Mouse (Mus musculus): Measurements from ENCODE around the gene Gm11627. TPM values are rescaled to one million over a fixed set of nuclear protein-coding genes. Genes with fewer than 3 reads are reported as not detected.
A peak's percentile ranks its signal among the peaks of the same experiment; 100 is the strongest.
"Not testable (repeated sequence)": the region's sequence is repeated elsewhere in the genome, so short reads cannot be mapped to it uniquely, and the experiment has no call there.

Gene Gm11627
- polyA plus RNA-seq, 1 experiment from 2014 or later, result 11.8 TPM

- ATAC-seq (ENCODE audit: insufficient number of reproducible peaks, insufficient read depth, low FRiP score, low TSS enrichment), result peak; percentile 97
- Histone ChIP-seq H3K27ac (peak within 1 kb of the TSS; percentile 94), H3K4me3 (peak within 1 kb of the TSS; percentile 98), H3K27me3 (no peaks in the 10 kb centered on the region), H3K4me1 (peaks cover 17% of the 10 kb centered on the region), H3K4me2 (replicated peaks) (peak within 1 kb of the TSS; percentile 76), H3K36me3 (no peaks in the 10 kb centered on the region), H3K9ac (peak within 1 kb of the TSS; percentile 98), H3K9me3 (no peaks in the 10 kb centered on the region)
- under 1% methylated on average over 47 of the region's 55 CpGs for WGBS
Measured at GRCm38 (mm10) chr11:102556031-102556715, 23.1 kb downstream of the Gm11627 start, which contains the start of gene Gpatch8. Gpatch8 (minus strand) TSS chr11:102556392.

- Histone ChIP-seq H3K9me3 (no peaks in the 10 kb centered on the region), H3K4me1 (peaks cover 17% of the 10 kb centered on the region), H3K4me3 (peak overlapping the region; percentile 98), H3K27ac (peak overlapping the region; percentile 94), H3K27me3 (no peaks in the 10 kb centered on the region), H3K9ac (peak overlapping the region; percentile 98), H3K4me2 (replicated peaks) (peak overlapping the region; percentile 76), H3K36me3 (no peaks in the 10 kb centered on the region)
- under 1% methylated on average over 39 of the region's 39 CpGs for WGBS
- peak; percentile 17; the same call in 1 of the 2 replicates for ATAC-seq (ENCODE audit: insufficient number of reproducible peaks, insufficient read depth, low FRiP score, low TSS enrichment)
Measured at GRCm38 (mm10) chr11:102555400-102556030, 23.7 kb downstream of the Gm11627 start.

- Histone ChIP-seq H3K9me3 (no peaks in the 10 kb centered on the region), H3K4me2 (replicated peaks) (no peak overlapping the region), H3K27ac (no peak overlapping the region), H3K27me3 (no peaks in the 10 kb centered on the region), H3K36me3 (0 out of 2 replicates have a peak, but pooled peaks cover 6% of the 10 kb centered on the region), H3K9ac (no peak overlapping the region), H3K4me1 (peaks cover 17% of the 10 kb centered on the region), H3K4me3 (no peak overlapping the region)
- ATAC-seq (ENCODE audit: insufficient number of reproducible peaks, insufficient read depth, low FRiP score, low TSS enrichment), result no peak
- 87% methylated on average over 3 of the region's 3 CpGs for WGBS
Measured at GRCm38 (mm10) chr11:102552051-102552450, 27.2 kb downstream of the Gm11627 start.

GRCm38 (mm10) chr11:102551176-102551575 lies 28.1 kb downstream of the Gm11627 start:
- Histone ChIP-seq H3K27ac (no peak overlapping the region), H3K27me3 (no peaks in the 10 kb centered on the region), H3K4me1 (peaks cover 12% of the 10 kb centered on the region), H3K4me2 (replicated peaks) (no peak overlapping the region), H3K9ac (no peak overlapping the region), H3K4me3 (no peak overlapping the region), H3K36me3 (0 out of 2 replicates have a peak, but pooled peaks cover 6% of the 10 kb centered on the region), H3K9me3 (no peaks in the 10 kb centered on the region)
- ATAC-seq (ENCODE audit: insufficient number of reproducible peaks, insufficient read depth, low FRiP score, low TSS enrichment), result no peak

- Histone ChIP-seq H3K4me1 (peaks cover 7% of the 10 kb centered on the region; the same call in 1 of the 2 replicates), H3K9ac (no peak overlapping the region), H3K27me3 (no peaks in the 10 kb centered on the region), H3K9me3 (no peaks in the 10 kb centered on the region), H3K27ac (no peak overlapping the region), H3K36me3 (peaks cover 4% of the 10 kb centered on the region; the same call in 1 of the 2 replicates), H3K4me3 (no peak overlapping the region), H3K4me2 (replicated peaks) (no peak overlapping the region)
- 92% methylated on average over 5 of the region's 5 CpGs for WGBS
- no peak for ATAC-seq (ENCODE audit: insufficient number of reproducible peaks, insufficient read depth, low FRiP score, low TSS enrichment)
Measured at GRCm38 (mm10) chr11:102541471-102541870, 37.8 kb downstream of the Gm11627 start.

GRCm38 (mm10) chr11:102540286-102540685 lies 39.0 kb downstream of the Gm11627 start:
- H3K27ac ChIP-seq; H3K27me3 ChIP-seq; H3K36me3 ChIP-seq; ATAC-seq (ENCODE audit: insufficient number of reproducible peaks, insufficient read depth, low FRiP score, low TSS enrichment); H3K9me3 ChIP-seq; H3K4me1 ChIP-seq; H3K9ac ChIP-seq; H3K4me3 ChIP-seq; H3K4me2 ChIP-seq (replicated peaks): not testable (repeated sequence)

GRCm38 (mm10) chr11:102539690-102540089 lies 39.6 kb downstream of the Gm11627 start:
- ATAC-seq (ENCODE audit: insufficient number of reproducible peaks, insufficient read depth, low FRiP score, low TSS enrichment), result no peak
- Histone ChIP-seq H3K27ac (no peak overlapping the region), H3K4me3 (no peak overlapping the region), H3K36me3 (peaks cover 4% of the 10 kb centered on the region; the same call in 1 of the 2 replicates), H3K9ac (no peak overlapping the region), H3K4me2 (replicated peaks) (no peak overlapping the region), H3K9me3 (no peaks in the 10 kb centered on the region), H3K4me1 (peaks cover 7% of the 10 kb centered on the region; the same call in 1 of the 2 replicates), H3K27me3 (no peaks in the 10 kb centered on the region)
- 48% methylated on average over 1 of the region's 1 CpGs for WGBS

GRCm38 (mm10) chr11:102536210-102536609 lies 43.1 kb downstream of the Gm11627 start:
- peaks cover 4% of the 10 kb centered on the region; the same call in 1 of the 2 replicates for H3K36me3 ChIP-seq
- H3K9me3 ChIP-seq, result no peaks in the 10 kb centered on the region
- 83% methylated on average over 3 of the region's 3 CpGs for WGBS
- no peak overlapping the region for H3K4me3 ChIP-seq
- no peak overlapping the region for H3K27ac ChIP-seq
- H3K4me2 ChIP-seq (replicated peaks), result no peak overlapping the region
- H3K4me1 ChIP-seq, result no peaks in the 10 kb centered on the region; the same call in 1 of the 2 replicates
- ATAC-seq (ENCODE audit: insufficient number of reproducible peaks, insufficient read depth, low FRiP score, low TSS enrichment), result no peak
- H3K9ac ChIP-seq, result no peak overlapping the region
- H3K27me3 ChIP-seq, result no peaks in the 10 kb centered on the region

- H3K27ac ChIP-seq, result no peak overlapping the region
- no peaks in the 10 kb centered on the region for H3K9me3 ChIP-seq
- no peak for ATAC-seq (ENCODE audit: insufficient number of reproducible peaks, insufficient read depth, low FRiP score, low TSS enrichment)
- no peak overlapping the region for H3K4me3 ChIP-seq
- H3K9ac ChIP-seq, result no peak overlapping the region
- peaks cover 2% of the 10 kb centered on the region; the same call in 1 of the 2 replicates for H3K36me3 ChIP-seq
- H3K27me3 ChIP-seq, result no peaks in the 10 kb centered on the region
- H3K4me2 ChIP-seq (replicated peaks), result no peak overlapping the region
- no peaks in the 10 kb centered on the region for H3K4me1 ChIP-seq
- 84% methylated on average over 2 of the region's 2 CpGs for WGBS
Measured at GRCm38 (mm10) chr11:102534078-102534477, 45.2 kb downstream of the Gm11627 start.

- 67% methylated on average over 5 of the region's 5 CpGs for WGBS
- Histone ChIP-seq H3K27me3 (no peaks in the 10 kb centered on the region), H3K4me1 (no peaks in the 10 kb centered on the region), H3K27ac (no peak overlapping the region), H3K4me2 (replicated peaks) (no peak overlapping the region), H3K36me3 (0 out of 2 replicates have a peak, but pooled peaks cover 3% of the 10 kb centered on the region), H3K9me3 (no peaks in the 10 kb centered on the region), H3K4me3 (no peak overlapping the region), H3K9ac (no peak overlapping the region)
- ATAC-seq (ENCODE audit: insufficient number of reproducible peaks, insufficient read depth, low FRiP score, low TSS enrichment), result no peak
Measured at GRCm38 (mm10) chr11:102531425-102531824, 47.8 kb downstream of the Gm11627 start.
